Mouse (Mus musculus) E14TG2a.4 (cell line): ENCODE measurements around the gene Plpp7.

Experiments used
- CTCF ChIP-seq: conservative IDR thresholded peaks from 2 replicates; pipeline ENCODE4 v1.5.1; 2014; ENCODE audit warnings: low read length
- NANOG ChIP-seq: IDR thresholded peaks from 2 replicates; pipeline ENCODE4 v1.6.1; 2014; ENCODE audit warnings: borderline replicate concordance, low read length, mixed read lengths

GRCm38 (mm10) chr2:32131205-32131834, 36.0 kb downstream of the Plpp7 start:
- TF ChIP-seq CTCF (no peak), NANOG (no peak)
